Mouse (Mus musculus) mouse embryonic stem cell (cell line): ENCODE data around the gene Hspb1.

Source experiments
- in situ Hi-C, 2 experiments: fragments of 300-500 bp; cut with MboI; formaldehyde crosslinking; loops; 1 replicate in 1 of 2; 3 replicates in 1 of 2; pipeline ENCODE4 v1.14.3; 2019 to 2020; ENCODE audit warnings: low sequenced_read_pairs in 2 of 2, low pct_unique_long_range_greater_than_20kb in 1 of 2, mixed read lengths in 1 of 2; ENCODE audit not compliant: unreplicated experiment in 1 of 2

The Hspb1 gene

DNA sequence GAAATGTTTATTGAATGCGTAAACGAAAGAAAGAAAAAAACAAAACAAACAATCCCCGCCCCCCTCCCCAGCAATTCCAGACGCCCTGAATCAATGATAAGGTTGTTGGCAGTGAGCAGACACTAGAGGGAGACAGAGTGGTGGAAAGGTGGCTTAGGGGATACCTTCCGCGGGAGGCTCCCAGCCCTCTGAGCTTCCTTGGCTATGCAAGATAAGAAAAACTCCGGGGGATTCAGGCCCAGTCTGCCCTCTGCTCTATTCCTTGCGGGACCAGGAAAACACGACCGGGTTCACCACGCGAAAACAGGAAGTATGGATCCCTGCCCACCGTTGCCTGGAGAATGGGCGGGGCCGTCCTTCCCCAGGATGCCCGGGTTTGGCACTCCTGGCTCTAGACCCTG is 9.9 kb upstream of the Hspb1 start:
- in situ Hi-C loops, result no loop called here

DNA sequence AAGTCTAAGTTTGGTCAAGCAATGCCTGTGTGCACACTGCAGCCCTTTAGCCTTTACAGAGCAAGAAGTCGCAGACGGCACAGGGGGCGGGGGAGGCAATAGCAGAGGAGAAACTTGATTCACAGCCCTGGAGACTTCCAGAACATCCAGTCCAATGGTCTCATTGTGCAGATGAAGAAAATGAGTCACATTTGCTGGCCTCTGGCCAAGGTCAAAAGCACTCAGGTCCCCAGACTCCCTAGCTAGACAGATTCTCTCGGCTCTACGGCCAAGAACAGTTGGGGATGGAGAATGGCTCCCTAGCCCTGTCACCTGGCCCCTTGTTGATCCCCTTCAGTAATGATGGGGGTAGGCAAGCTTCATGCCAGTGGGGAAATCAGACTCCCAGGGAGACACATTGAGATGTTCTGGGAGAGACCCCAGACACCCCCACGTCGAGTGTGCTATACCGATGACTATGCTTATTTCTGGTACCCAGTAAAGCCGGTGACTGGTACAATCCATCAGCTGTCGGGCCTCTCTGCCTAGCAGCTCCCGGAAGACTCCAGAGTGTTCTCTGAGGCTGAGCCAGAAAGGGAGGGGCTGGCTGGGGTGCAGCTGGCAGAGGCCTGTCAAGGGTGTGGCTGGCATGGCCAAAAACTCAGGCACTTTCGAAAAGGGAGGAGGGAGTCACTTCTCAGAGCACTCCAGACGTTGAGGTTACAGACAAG is 8.1 kb upstream of the Hspb1 start:
- in situ Hi-C loops, result no loop called here

- in situ Hi-C loops, result no loop called here
Observed at GRCm38 (mm10) chr5:135884641-135885040, 3.1 kb upstream of the Hspb1 start.

- in situ Hi-C loops, result no loop called here
Observed at GRCm38 (mm10) chr5:135888405-135889215, 891 bp downstream of the Hspb1 start.

DNA sequence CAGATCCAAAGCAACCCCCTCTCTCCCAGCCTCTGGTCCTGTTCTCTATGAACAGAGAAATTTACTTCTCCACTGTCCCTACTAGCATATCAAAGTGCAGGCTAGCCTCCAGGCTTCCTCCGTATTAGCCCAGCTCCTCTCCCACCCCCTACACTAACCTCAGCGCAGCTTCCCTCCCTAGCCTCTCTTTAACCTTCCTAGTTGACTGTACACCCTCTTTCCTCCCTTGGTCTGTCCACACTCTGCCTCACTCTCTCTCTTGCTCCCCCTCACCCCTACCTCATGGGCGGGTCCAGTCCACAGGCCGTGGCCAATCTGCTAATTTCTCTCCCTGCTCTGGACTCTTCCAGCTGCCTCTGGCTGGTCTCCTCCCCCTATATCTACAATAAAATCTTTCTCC is 2.6 kb downstream of the Hspb1 start:
- in situ Hi-C loops, result no loop called here

DNA sequence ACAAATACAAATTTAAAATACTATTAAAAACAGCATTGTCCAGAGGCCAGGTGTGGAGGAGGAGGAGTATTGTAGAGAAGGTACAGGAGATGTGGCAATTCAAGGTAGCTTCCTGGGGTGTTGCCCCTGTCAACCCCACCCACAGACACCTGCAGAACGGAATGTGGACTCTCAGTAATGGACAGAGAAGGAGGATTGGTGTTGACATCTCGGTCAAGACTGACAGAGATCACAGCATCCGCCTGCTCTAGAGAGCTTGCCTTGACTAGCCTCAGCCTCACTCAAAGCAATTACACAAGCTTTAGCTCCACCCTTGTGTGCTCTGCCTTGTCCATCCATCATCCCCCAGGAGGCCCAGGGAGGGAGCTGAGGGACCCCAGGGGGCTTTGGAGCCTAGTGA is 3.2 kb downstream of the Hspb1 start:
- in situ Hi-C loops, result no loop called here

DNA sequence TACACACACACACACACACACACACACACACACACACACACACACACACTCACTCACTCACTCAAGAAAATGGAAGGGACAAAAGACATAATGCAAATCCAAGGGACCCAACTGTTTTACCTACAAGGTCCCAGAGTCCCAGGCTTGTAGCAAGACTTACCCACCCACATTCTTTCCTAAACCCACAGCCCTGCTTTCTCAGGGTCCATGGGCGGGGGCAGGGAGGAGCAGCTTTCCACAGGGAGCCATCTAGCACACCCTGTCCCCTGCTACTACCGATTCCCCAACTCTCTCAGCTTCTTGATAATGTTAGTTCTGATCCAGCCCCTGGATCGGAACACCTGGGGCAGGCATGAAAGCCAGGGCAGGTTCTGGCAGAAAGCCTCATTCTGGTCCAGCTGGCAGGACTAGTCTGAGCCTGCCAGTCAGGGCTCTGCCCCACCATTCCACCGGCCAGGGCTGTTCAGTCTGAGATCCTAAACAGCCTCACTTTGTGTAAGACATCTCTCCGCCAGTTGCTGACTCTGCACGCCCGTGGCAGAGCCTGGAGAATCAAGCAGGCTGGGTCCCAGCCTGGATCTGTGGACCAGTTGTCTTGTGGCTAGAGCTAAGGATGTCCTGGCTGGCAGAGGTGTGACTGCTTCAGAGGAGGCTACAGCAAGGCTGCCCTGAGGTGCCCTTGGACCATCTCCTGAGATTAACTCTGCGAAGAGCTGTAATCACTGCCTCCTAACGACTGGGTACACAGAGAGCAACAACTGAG is 5.1 kb downstream of the Hspb1 start:
- in situ Hi-C loops, result no loop called here

- in situ Hi-C loops, result loop anchor here in 1 of 2 experiments (5.0 kb wide), 1 partner anchor 187 kb away; the partner anchor contains the start of gene Rasa4
Observed at GRCm38 (mm10) chr5:135894958-135895357, 7.2 kb downstream of the Hspb1 start.

GRCm38 (mm10) chr5:135898028-135898427 is 10.3 kb downstream of the Hspb1 start:
- in situ Hi-C loops, result loop anchor here in 1 of 2 experiments (5.0 kb wide), 1 partner anchor 184 kb away; the partner anchor contains the start of gene Rasa4

DNA sequence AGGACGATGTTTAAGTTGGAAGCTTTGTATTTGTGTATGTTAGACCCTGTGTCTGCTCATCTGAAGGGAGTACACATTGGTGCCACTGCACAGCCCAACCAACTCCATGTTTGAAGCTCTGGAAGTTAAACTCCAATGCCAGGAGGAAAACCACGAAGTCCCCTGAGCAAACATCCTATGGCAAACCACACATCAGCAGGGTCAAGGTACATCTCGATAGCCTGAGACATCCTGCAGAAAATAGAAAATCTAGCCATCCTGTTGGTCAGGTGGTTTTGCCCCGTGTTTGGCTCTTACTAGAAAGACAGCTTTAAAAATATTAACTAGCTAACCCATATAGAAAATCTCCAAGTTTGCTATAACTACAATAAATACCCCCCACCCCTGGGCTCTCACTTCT is 11.3 kb downstream of the Hspb1 start:
- in situ Hi-C loops, result loop anchor here in 1 of 2 experiments (5.0 kb wide), 1 partner anchor 183 kb away; the partner anchor contains the start of gene Rasa4

- in situ Hi-C loops, result loop anchor here in 1 of 2 experiments (5.0 kb wide), 1 partner anchor 182 kb away; the partner anchor contains the start of gene Rasa4
Observed at GRCm38 (mm10) chr5:135899833-135900232, 12.1 kb downstream of the Hspb1 start.

DNA sequence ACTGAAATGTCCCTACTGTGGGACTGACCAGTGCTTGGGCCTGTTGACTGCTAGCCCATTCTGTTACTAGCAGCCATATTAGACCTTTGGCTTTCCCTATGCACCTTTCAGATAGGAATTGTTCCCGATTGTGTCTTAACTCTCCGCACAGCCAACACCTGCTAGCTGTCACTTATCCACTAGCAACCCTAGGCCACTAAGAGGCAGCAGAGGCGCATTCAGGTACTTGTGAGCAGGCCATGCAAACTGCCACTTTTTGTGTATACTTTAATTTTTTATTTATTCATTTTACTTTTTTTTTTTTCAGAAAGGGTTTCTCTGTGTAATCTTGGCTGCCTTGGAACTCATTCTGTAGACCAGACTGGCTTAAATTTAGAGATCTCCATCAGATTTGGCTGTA is 13.0 kb downstream of the Hspb1 start:
- in situ Hi-C loops, result no loop called here

- in situ Hi-C loops, result no loop called here
Observed at GRCm38 (mm10) chr5:135901354-135902095, 13.8 kb downstream of the Hspb1 start.

DNA sequence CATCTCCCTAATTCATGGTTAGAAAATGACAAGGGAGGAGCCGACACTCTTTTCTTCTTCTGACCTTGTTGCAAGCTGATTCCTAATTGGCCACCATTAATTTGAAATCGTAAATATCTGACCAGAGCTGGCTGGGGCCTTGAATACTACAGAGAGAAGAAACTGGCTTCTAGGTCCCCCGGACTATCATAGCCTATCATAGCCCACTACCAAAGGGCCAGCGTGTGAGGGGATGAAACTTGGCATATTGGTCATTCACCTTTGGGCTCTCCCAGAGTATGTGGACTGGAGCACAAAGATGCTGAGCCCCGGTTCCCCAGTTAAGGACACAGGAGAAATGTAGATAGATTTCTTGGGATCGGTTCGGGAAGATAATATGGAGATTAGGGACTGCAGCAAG is 15.3 kb downstream of the Hspb1 start:
- in situ Hi-C loops, result no loop called here

GRCm38 (mm10) chr5:135903551-135904151 is 15.9 kb downstream of the Hspb1 start:
- in situ Hi-C loops, result no loop called here

DNA sequence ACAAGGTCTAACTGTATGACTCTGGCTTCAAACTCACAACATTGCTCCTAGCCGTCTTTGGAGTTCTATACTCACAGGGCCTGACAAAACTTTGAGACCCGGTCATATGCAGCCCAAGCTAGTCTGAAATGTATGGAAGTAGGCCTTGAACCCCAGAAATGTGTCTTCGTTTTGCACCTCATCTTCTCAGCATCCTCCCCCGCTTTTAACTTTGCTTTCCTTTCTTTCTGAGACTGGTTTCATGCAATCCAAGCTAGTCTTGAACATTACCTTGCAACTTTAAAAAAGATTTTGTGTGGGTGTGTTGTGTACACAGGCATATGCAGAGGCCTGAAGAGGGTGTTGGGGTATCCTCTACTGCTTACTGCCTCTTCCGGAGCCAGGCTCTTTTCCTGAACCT is 16.5 kb downstream of the Hspb1 start:
- in situ Hi-C loops, result no loop called here

GRCm38 (mm10) chr5:135905320-135906225 is 17.9 kb downstream of the Hspb1 start:
- in situ Hi-C loops, result no loop called here
